11 mouse cellular contexts compared by ENCODE assay signal in genomic region chr8:122938591-122938990, GRCm38 (mm10).
DNase-seq lines count a peak whose midpoint lies in the region; ATAC-seq and TF ChIP-seq lines count a peak whose summit lies in the region.
"Had no signal": no experiment of that assay in that cellular context is flagged by ENCODE, and none has a peak within 500 bp of the region (broad histone marks: within the 10 kb centered on the region; RNA-seq: fewer than 3 reads in every experiment).

No protein-coding gene starts in this region.

- no peaks in the 10 kb centered on the region for H3K27me3 ChIP-seq in hindbrain, postnatal 0 days (ENCODE audit: insufficient read depth, low read length)
- H3K27me3 ChIP-seq in hindbrain, embryonic 10.5 days (ENCODE audit: insufficient read depth, poor library complexity, severe bottlenecking) = no peaks in the 10 kb centered on the region
- H3K27me3 ChIP-seq: Patski had no signal

- peaks cover 12% of the 10 kb centered on the region; the same call in 1 of the 2 replicates for H3K4me1 ChIP-seq in hindbrain, postnatal 0 days (ENCODE audit: insufficient read depth, low read length)
- H3K4me1 ChIP-seq in hindbrain, embryonic 10.5 days (replicated peaks) = peaks cover 27% of the 10 kb centered on the region

- no peak overlapping the region for H3K4me2 ChIP-seq in hindbrain, postnatal 0 days (ENCODE audit: low read depth, low read length)
- H3K4me2 ChIP-seq: lung, embryonic 14.5 days had no signal

- H3K4me3 ChIP-seq in hindbrain, postnatal 0 days (ENCODE audit: low read length) = no peak overlapping the region
- H3K4me3 ChIP-seq in hindbrain, embryonic 10.5 days = no peak overlapping the region

- intact Hi-C loops in left cerebral cortex, postnatal 36 days (cut with DNase I) = no loop called here

- H3K9me3 ChIP-seq in hindbrain, postnatal 0 days (ENCODE audit: low read length) = no peaks in the 10 kb centered on the region
- H3K9me3 ChIP-seq in hindbrain, embryonic 10.5 days = no peaks in the 10 kb centered on the region

- WGBS in hindbrain, postnatal 0 days = 37% methylated on average over 4 of the region's 4 CpGs
- 47% methylated on average over 4 of the region's 4 CpGs for WGBS in hindbrain, embryonic 10.5 days

- no peak overlapping the region for H3K9ac ChIP-seq in hindbrain, postnatal 0 days (replicated peaks; ENCODE audit: low read length)
- H3K9ac ChIP-seq: lung, embryonic 14.5 days had no signal

- DNase-seq in hindbrain, postnatal 0 days (ENCODE audit: low spot score) = no peak
- no peak for DNase-seq in hindbrain, embryonic 10.5 days (ENCODE audit: low spot score)
- DNase-seq in T-cell, adult 2 months (ENCODE audit: low spot score) = peak; percentile 85
- DNase-seq in kidney, postnatal 10 days = peak; percentile 47
- DNase-seq in spleen, postnatal 14 days (ENCODE audit: low spot score in 2 of 2) = peak; percentile 15 to 31
- DNase-seq in gastrocnemius, adult 8-10 months (ENCODE audit: low spot score in 2 of 2) = no peak
- DNase-seq in left cerebral cortex, postnatal 36 days (ENCODE audit: low spot score in 2 of 2) = no peak
- DNase-seq: lung, embryonic 14.5 days; right cerebral cortex, postnatal 14 days had no signal

- H3K36me3 ChIP-seq in hindbrain, postnatal 0 days (ENCODE audit: insufficient read depth, low read length) = no peaks in the 10 kb centered on the region
- peaks cover 3% of the 10 kb centered on the region; the same call in 1 of the 2 replicates for H3K36me3 ChIP-seq in hindbrain, embryonic 10.5 days

- H3K27ac ChIP-seq in hindbrain, postnatal 0 days = peak overlapping the region; percentile 56; the same call in 1 of the 2 replicates
- H3K27ac ChIP-seq in hindbrain, embryonic 10.5 days = no peak overlapping the region

- TF ChIP-seq CTCF in hindbrain, postnatal 0 days (IDR thresholded peaks at IDR 0.05; ENCODE audit: low read depth) = no peak

- no peak for ATAC-seq in hindbrain, postnatal 0 days
- ATAC-seq in frontal cortex, adult (ENCODE audit: low TSS enrichment) = no peak
- ATAC-seq: Patski had no signal

Comparison
In these comparisons a context has a peak if more than half of its experiments do, and no peak if none do; other contexts are left out.
1. DNase-seq: peak in T-cell, adult 2 months (single experiment), kidney, postnatal 10 days (single experiment) and spleen, postnatal 14 days (2 of 2); none in hindbrain, postnatal 0 days (single experiment), hindbrain, embryonic 10.5 days (single experiment), gastrocnemius, adult 8-10 months (0 of 2) and left cerebral cortex, postnatal 36 days (0 of 2).